Mouse (Mus musculus): ENCODE measurements around the gene Amigo2. TPM values are rescaled to one million over a fixed set of nuclear protein-coding genes. Genes with fewer than 3 reads are reported as not detected.

The Amigo2 gene
- polyA plus RNA-seq (2015; fragmentation: Nextera tagmentation; extraction: Ambion mirVana), result 11.4 and 12.8 TPM in 2 replicates

DNA sequence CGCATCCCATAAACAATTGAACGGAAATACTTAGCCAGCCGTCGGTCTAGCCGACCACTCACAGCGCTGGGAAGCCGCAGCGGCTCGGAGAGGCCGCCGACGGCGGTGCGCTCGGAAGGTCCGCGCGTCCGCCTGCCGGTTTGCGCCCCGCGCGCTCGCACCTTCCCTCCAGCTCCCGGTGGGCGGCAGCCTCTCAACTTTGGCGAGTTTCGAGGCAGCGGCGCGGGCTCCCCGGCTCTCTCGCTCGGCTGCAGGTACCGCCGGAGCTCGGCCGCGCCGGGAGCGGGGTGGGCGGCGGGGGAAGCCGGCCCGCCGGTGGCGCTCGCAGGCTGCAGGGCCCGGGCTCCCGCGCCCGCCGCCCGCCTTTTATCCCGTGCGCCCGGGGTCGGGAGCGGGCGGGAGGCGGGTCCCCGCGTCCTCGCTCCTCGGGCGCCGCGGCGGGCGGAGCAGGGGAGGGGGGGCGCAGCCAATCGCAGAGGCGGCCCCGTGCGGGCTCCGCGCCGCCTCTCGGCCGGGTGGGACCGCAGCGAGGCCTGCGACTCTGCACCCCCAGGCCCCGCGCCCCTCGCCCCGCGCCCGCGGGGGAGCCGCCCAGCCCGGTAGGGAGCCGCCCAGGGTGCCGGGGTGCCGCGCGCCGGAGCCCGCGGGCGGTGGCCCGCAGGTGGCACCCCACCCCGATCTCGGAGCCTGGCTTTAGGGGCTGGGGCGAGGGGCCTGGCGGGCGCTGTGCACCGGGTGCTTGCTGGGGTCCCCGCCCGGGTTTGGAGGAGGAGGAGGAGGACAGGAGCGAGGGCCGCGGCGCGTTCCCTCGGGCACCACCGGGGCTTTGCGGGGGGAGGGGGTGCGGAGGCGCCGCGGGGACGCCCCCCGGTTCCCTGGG lies at the start of gene Amigo2, which contains the start of gene Pced1b:
Amigo2 (minus strand) TSS at position 377 of the 880 bp plus-strand sequence.
Pced1b (plus strand) TSS at position 197 of the 880 bp plus-strand sequence.
- H3K27me3 ChIP-seq (ENCODE audit: insufficient read depth, low read length), result no peaks in the 10 kb centered on the region
- peak within 1 kb of the TSS; percentile 94 for H3K27ac ChIP-seq (ENCODE audit: low read length)
- H3K9ac ChIP-seq (replicated peaks; ENCODE audit: low read length), result peak within 1 kb of the TSS; percentile 95
- H3K4me1 ChIP-seq (ENCODE audit: insufficient read depth, low read length), result peaks cover 11% of the 10 kb centered on the region; the same call in 1 of the 2 replicates
- peaks cover 6% of the 10 kb centered on the region; the same call in 1 of the 2 replicates for H3K36me3 ChIP-seq (ENCODE audit: insufficient read depth, low read length)
- peak within 1 kb of the TSS; percentile 86 for H3K4me2 ChIP-seq (replicated peaks; ENCODE audit: low read depth, low read length)
- under 1% methylated on average over 54 of the region's 125 CpGs for WGBS
- peak within 1 kb of the TSS; percentile 82 for H3K4me3 ChIP-seq (ENCODE audit: low read length)
- ATAC-seq (ENCODE audit: low FRiP score, low TSS enrichment), result peak; percentile 92
- H3K9me3 ChIP-seq (ENCODE audit: low read length), result no peaks in the 10 kb centered on the region

DNA sequence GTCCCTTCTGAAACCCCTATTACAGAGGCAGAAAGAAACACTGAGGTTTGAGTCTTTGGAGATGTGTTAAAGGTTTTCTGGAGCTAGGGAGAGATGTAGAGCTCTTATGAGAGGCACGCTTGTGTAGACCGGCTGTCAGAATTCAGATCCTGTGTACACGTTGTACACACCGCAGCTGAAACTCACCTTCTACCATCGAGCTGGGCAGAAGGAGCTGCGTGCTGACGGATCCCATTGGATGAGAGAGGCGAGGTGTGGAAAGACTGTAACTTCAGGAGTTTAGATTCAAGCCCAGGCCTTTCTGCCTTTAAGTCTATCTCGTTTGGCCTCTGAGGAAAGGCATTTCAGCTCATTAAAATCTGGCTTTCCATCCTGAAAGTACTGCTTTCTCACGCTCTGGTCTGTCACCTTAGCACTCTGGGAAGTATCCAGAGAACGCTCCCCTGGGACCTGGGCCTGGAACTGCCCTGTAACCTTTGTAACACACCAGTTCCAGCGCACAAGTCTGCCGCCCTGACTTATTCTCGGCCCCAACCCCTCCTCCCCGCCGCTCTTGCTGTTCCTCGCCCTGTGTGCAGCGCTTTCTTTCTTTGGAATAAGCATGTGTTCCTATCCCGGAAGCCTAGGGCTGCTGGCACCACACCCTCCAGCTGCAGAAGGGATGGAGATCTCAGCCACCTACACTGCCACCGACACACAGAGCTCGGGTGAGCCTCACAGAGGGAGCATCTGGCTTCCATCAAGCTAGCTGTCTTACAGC lies 44.4 kb upstream of the Amigo2 start:
- no peak overlapping the region for H3K4me2 ChIP-seq (replicated peaks; ENCODE audit: low read depth, low read length)
- no peaks in the 10 kb centered on the region for H3K27me3 ChIP-seq (ENCODE audit: insufficient read depth, low read length)
- H3K9ac ChIP-seq (replicated peaks; ENCODE audit: low read length), result no peak overlapping the region
- H3K9me3 ChIP-seq (ENCODE audit: low read length), result no peaks in the 10 kb centered on the region
- 71% methylated on average over 21 of the region's 21 CpGs for WGBS
- no peak overlapping the region for H3K4me3 ChIP-seq (ENCODE audit: low read length)
- no peak overlapping the region for H3K27ac ChIP-seq (ENCODE audit: low read length)
- no peaks in the 10 kb centered on the region for H3K4me1 ChIP-seq (ENCODE audit: insufficient read depth, low read length)
- no peak for ATAC-seq (ENCODE audit: low FRiP score, low TSS enrichment)
- H3K36me3 ChIP-seq (ENCODE audit: insufficient read depth, low read length), result 0 out of 2 replicates have a peak, but pooled peaks cover 2% of the 10 kb centered on the region

DNA sequence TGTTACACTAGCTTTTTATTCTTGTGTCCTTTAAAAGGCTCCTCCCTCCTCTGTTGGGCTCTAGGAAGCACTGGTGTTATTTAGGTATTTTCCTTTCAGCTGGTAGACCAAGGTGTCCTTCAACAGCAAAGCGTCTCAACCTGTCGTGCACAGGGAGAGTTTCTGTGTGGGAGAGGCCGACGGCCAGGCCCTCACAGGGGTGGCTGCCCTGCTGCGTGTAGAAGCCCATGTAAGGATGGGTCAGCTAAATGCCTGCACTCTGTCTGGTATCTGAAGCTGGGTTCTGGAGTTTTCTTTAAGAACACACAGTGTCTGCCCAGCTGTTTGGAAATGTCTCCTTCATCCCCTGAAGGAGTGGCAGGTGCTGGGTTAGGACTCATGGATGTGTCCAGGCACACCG lies 43.3 kb upstream of the Amigo2 start:
- Histone ChIP-seq H3K4me2 (replicated peaks; ENCODE audit: low read depth, low read length) (no peak overlapping the region), H3K9me3 (ENCODE audit: low read length) (no peaks in the 10 kb centered on the region), H3K4me3 (ENCODE audit: low read length) (no peak overlapping the region), H3K9ac (replicated peaks; ENCODE audit: low read length) (no peak overlapping the region), H3K4me1 (ENCODE audit: insufficient read depth, low read length) (no peaks in the 10 kb centered on the region), H3K36me3 (ENCODE audit: insufficient read depth, low read length) (0 out of 2 replicates have a peak, but pooled peaks cover 2% of the 10 kb centered on the region), H3K27ac (ENCODE audit: low read length) (no peak overlapping the region), H3K27me3 (ENCODE audit: insufficient read depth, low read length) (no peaks in the 10 kb centered on the region)
- ATAC-seq (ENCODE audit: low FRiP score, low TSS enrichment), result no peak
- 83% methylated on average over 6 of the region's 6 CpGs for WGBS

DNA sequence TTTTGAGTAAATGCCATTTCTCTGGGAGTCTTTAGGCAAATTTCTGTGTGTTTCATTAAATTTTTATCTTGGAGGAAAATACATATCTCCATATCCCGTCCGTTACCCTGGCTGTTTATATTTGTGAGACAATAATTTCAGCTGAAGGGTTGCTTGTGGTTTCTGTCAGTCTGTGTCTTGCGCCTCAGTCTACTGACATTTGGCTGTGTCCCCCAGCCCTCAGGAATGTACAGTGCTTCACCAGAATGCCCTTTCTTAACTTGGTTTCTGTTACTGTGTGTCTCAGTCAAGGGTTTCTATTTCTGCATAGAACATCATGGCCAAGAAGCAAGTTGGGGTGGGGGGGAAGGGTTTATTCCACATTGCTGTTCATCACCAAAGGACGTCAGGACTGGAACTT lies 42.1 kb upstream of the Amigo2 start:
- H3K9me3 ChIP-seq (ENCODE audit: low read length), result no peaks in the 10 kb centered on the region
- 80% methylated on average over 4 of the region's 4 CpGs for WGBS
- no peak overlapping the region for H3K27ac ChIP-seq (ENCODE audit: low read length)
- no peak overlapping the region for H3K9ac ChIP-seq (replicated peaks; ENCODE audit: low read length)
- H3K4me1 ChIP-seq (ENCODE audit: insufficient read depth, low read length), result no peaks in the 10 kb centered on the region
- H3K36me3 ChIP-seq (ENCODE audit: insufficient read depth, low read length), result no peaks in the 10 kb centered on the region
- no peak overlapping the region for H3K4me2 ChIP-seq (replicated peaks; ENCODE audit: low read depth, low read length)
- ATAC-seq (ENCODE audit: low FRiP score, low TSS enrichment), result no peak
- H3K4me3 ChIP-seq (ENCODE audit: low read length), result no peak overlapping the region
- no peaks in the 10 kb centered on the region for H3K27me3 ChIP-seq (ENCODE audit: insufficient read depth, low read length)

DNA sequence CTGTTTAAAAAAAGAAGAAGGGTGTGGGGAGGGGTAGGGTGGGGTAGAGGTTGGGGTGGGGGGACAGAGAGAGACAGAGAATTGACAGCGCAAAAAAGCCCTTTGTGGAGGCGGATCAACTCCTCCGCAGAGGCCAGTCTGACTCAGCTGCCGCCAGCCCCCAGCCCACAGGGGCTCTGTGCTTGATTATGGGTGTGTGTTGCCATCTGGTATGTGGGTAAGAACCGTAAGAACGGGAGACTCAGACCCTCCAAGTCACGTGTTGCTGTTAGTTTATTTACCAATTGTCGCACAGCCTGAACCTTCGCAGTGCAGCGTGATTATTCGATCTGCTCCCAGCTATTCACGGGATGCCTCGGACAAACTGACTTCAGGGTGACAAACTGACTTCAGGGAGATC lies 41.6 kb upstream of the Amigo2 start:
- Histone ChIP-seq H3K9me3 (ENCODE audit: low read length) (no peaks in the 10 kb centered on the region), H3K4me2 (replicated peaks; ENCODE audit: low read depth, low read length) (no peak overlapping the region), H3K4me3 (ENCODE audit: low read length) (no peak overlapping the region), H3K27ac (ENCODE audit: low read length) (no peak overlapping the region), H3K9ac (replicated peaks; ENCODE audit: low read length) (no peak overlapping the region), H3K27me3 (ENCODE audit: insufficient read depth, low read length) (no peaks in the 10 kb centered on the region), H3K36me3 (ENCODE audit: insufficient read depth, low read length) (no peaks in the 10 kb centered on the region), H3K4me1 (ENCODE audit: insufficient read depth, low read length) (no peaks in the 10 kb centered on the region)
- no peak for ATAC-seq (ENCODE audit: low FRiP score, low TSS enrichment)
- WGBS, result 83% methylated on average over 13 of the region's 13 CpGs

DNA sequence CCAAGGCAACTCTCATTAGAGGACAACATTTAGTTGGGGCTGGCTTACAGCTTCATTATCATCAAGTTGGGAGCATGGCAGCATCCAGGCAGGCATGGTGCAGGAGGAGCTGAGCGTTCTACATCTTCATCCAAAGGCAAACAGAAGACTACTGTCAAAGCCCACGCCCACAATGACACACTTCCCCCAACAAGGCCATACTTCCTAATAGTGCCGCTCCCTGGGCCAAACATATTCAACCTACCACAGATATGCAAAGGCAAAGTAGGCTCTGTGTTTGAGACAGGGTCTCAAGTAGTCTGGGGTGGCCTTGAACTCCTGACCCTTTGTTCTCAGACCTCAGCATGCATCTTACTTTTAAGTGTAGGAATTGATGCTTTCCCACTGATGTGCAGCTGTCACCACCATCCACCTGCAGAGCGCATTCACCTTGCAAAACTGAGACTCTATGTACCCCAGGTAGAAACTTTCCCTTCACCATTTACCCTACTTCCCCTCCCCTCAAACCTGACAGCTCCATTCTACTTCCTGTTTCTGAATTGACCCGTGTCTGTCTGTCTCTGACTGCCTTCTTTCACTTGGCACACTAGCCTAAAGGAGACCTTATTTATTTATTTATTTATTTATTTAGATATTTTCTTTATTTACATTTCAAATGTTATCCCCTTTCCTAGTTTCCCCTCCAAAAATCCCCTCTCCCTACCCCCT lies 40.5 kb upstream of the Amigo2 start:
- ATAC-seq (ENCODE audit: low FRiP score, low TSS enrichment), result no peak

DNA sequence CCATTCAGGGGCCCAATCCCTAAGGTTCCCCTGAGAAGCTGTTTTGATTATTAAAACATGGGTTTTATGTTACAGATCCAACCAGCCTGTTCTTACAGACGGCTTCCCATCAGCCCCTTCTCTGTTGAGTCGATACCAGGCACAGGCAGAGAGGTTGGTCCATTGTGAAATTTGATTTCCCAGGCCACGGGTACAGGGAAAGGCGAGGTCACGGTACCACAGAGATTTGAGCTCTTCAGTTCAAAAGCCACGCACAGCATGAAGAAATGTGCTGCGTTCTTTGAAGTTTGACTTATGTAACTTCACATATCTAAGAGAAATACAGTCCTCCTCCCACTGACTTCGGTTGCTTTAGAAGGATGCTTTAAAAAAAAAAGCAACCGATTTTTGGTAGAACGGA lies 39.6 kb upstream of the Amigo2 start:
- H3K4me2 ChIP-seq (replicated peaks; ENCODE audit: low read depth, low read length), result no peak overlapping the region
- WGBS, result 70% methylated on average over 10 of the region's 10 CpGs
- H3K4me3 ChIP-seq (ENCODE audit: low read length), result no peak overlapping the region
- no peak overlapping the region for H3K9ac ChIP-seq (replicated peaks; ENCODE audit: low read length)
- no peaks in the 10 kb centered on the region for H3K27me3 ChIP-seq (ENCODE audit: insufficient read depth, low read length)
- no peaks in the 10 kb centered on the region for H3K4me1 ChIP-seq (ENCODE audit: insufficient read depth, low read length)
- H3K36me3 ChIP-seq (ENCODE audit: insufficient read depth, low read length), result no peaks in the 10 kb centered on the region
- no peak for ATAC-seq (ENCODE audit: low FRiP score, low TSS enrichment)
- H3K9me3 ChIP-seq (ENCODE audit: low read length), result no peaks in the 10 kb centered on the region
- no peak overlapping the region for H3K27ac ChIP-seq (ENCODE audit: low read length)

More for the DNA sequence above, 40.5 kb upstream of the Amigo2 start:
- Histone ChIP-seq H3K4me3 (ENCODE audit: low read length) (no peak overlapping the region), H3K36me3 (ENCODE audit: insufficient read depth, low read length) (no peaks in the 10 kb centered on the region), H3K4me1 (ENCODE audit: insufficient read depth, low read length) (no peaks in the 10 kb centered on the region), H3K9ac (replicated peaks; ENCODE audit: low read length) (no peak overlapping the region), H3K4me2 (replicated peaks; ENCODE audit: low read depth, low read length) (no peak overlapping the region), H3K27me3 (ENCODE audit: insufficient read depth, low read length) (no peaks in the 10 kb centered on the region), H3K9me3 (ENCODE audit: low read length) (no peaks in the 10 kb centered on the region), H3K27ac (ENCODE audit: low read length) (no peak overlapping the region)
- WGBS, result 89% methylated on average over 5 of the region's 5 CpGs

DNA sequence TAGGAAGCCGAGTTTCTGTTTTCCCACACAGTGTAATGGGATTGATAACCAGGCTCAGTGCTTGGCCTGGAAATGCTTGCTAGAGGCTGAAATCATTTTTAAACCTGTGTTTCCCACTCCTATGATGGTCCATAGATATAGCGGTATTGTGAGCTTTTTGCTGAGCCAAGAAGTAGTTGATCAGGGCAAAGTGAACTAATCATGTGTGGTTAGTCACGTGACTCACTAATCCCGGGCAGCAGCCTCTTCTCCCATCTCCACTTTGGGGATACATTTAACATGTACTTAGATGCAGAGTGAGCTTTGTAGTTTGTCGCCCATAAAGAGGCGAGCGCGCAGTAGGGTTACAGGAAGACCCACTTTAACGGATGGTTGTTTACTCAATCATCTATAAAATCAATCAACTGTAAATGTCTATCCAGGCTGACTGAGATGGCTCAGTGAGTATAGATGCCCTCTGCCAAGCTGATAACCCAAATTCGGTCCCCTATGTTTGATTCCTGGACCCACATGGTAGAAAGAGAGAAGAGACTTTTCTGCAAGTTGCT lies 38.7 kb upstream of the Amigo2 start:
- no peak overlapping the region for H3K9ac ChIP-seq (replicated peaks; ENCODE audit: low read length)
- ATAC-seq (ENCODE audit: low FRiP score, low TSS enrichment), result no peak

DNA sequence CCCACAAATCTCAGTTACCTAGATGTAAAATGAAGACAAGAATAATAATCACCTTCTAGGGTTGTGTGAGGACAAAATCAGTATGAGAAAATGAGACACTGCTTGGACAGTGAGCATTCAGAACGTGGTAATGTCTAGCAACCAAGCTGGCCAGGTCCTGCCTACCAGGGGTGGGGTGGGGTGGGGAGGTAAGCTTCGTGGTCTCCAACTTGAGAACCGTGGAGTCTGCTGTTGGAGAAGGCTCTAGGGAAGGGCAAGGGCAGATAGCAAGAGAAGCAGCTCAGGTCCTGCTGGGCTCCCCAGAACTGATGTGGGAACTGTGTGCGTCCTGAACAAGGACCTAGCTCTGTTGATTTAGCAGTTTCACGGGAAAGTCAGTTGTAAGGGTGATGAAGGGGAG lies 37.1 kb upstream of the Amigo2 start:
- Histone ChIP-seq H3K4me2 (replicated peaks; ENCODE audit: low read depth, low read length) (no peak overlapping the region), H3K27me3 (ENCODE audit: insufficient read depth, low read length) (no peaks in the 10 kb centered on the region), H3K27ac (ENCODE audit: low read length) (no peak overlapping the region), H3K4me3 (ENCODE audit: low read length) (no peak overlapping the region), H3K9ac (replicated peaks; ENCODE audit: low read length) (no peak overlapping the region), H3K9me3 (ENCODE audit: low read length) (no peaks in the 10 kb centered on the region), H3K4me1 (ENCODE audit: insufficient read depth, low read length) (no peaks in the 10 kb centered on the region), H3K36me3 (ENCODE audit: insufficient read depth, low read length) (no peaks in the 10 kb centered on the region)
- 66% methylated on average over 5 of the region's 5 CpGs for WGBS
- ATAC-seq (ENCODE audit: low FRiP score, low TSS enrichment), result no peak

More for the DNA sequence above, 38.7 kb upstream of the Amigo2 start:
- Histone ChIP-seq H3K4me3 (ENCODE audit: low read length) (no peak overlapping the region), H3K27ac (ENCODE audit: low read length) (no peak overlapping the region), H3K27me3 (ENCODE audit: insufficient read depth, low read length) (no peaks in the 10 kb centered on the region), H3K36me3 (ENCODE audit: insufficient read depth, low read length) (no peaks in the 10 kb centered on the region), H3K9me3 (ENCODE audit: low read length) (no peaks in the 10 kb centered on the region), H3K4me2 (replicated peaks; ENCODE audit: low read depth, low read length) (no peak overlapping the region), H3K4me1 (ENCODE audit: insufficient read depth, low read length) (no peaks in the 10 kb centered on the region)
- WGBS, result 88% methylated on average over 10 of the region's 10 CpGs

Data from kidney, embryonic 16.5 days (tissue).